8 mouse cellular contexts compared by ENCODE assay signal in the genomic region with DNA sequence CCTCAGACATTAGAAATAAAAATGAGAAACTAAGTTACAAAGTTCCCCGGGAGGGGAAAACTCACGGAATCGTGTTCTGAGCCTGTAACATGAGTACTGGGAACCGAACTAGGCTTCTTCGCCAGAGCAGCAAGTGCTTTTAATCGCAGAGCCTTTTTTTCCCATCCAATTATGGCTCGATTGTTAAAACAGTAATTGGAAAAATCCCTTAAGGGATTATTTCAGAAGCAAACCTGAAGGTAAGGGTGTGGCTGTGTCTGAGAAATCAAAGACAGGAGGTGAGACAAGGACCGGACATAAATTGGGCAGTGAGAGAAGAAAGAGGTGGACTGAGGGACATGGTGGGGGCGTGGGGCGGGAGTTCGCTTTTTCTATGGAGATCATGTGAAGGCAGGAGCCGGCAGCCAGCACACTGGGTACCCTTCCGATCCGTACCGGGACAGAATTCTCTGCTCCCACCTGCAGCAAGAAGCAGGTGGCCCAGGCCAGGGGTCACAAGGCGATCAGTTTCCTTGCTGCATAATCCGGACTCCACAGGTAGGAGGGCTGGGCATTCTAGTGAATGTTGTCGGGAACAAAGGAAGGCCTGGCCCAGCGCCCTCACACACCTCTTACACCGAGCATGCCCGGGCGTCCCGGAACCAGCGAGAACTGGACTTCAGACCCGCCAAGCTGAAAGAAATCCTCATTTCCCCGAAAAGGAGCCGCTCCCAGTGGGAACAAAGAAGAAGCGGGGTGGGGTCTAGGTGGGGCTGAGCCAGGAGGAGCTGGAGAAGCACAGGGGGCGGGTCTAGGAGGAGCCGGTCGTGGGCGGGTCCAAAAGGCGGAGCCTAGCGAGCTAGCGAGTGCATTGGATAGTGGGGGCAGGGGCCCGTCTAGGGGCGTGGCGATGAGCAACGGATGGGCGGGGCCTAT. TPM values are rescaled to one million over a fixed set of nuclear protein-coding genes. Genes with fewer than 3 reads are reported as not detected.
DNase-seq lines count a peak whose midpoint lies in the region; ATAC-seq and TF ChIP-seq lines count a peak whose summit lies in the region.

No protein-coding gene starts in this region.

- 4% methylated on average over 40 of the region's 40 CpGs for WGBS in heart, embryonic 11.5 days (ENCODE audit: insufficient replicate concordance)
- WGBS in kidney, embryonic 15.5 days, result 1% methylated on average over 40 of the region's 40 CpGs
- WGBS in limb, embryonic 15.5 days, result 1% methylated on average over 40 of the region's 40 CpGs
- 3% methylated on average over 40 of the region's 40 CpGs for WGBS in midbrain, postnatal 0 days

- H3K4me1 ChIP-seq in heart, embryonic 11.5 days (ENCODE audit: control insufficient read depth, insufficient read depth, low read length), result no peaks in the 10 kb centered on the region; the same call in 1 of the 2 replicates
- peaks cover 8% of the 10 kb centered on the region for H3K4me1 ChIP-seq in kidney, embryonic 15.5 days
- peaks cover 11% of the 10 kb centered on the region for H3K4me1 ChIP-seq in limb, embryonic 15.5 days
- H3K4me1 ChIP-seq in midbrain, postnatal 0 days (ENCODE audit: insufficient read depth, low read length), result no peaks in the 10 kb centered on the region

- DNase-seq in brain, embryonic 14.5 days (ENCODE audit: low read depth), result peak; percentile 98
- peak; percentile 97 for DNase-seq in midbrain, postnatal 0 days (ENCODE audit: low spot score)
- DNase-seq in spleen, postnatal 10 days (ENCODE audit: low spot score in 2 of 2), result peak; percentile 82 to 95

- H3K36me3 ChIP-seq in C2C12 (ENCODE audit: control insufficient read depth, insufficient read depth), result no peaks in the 10 kb centered on the region
- no peaks in the 10 kb centered on the region for H3K36me3 ChIP-seq in heart, embryonic 11.5 days (ENCODE audit: control insufficient read depth, insufficient read depth, low read length)
- H3K36me3 ChIP-seq in kidney, embryonic 15.5 days, result no peaks in the 10 kb centered on the region
- H3K36me3 ChIP-seq in limb, embryonic 15.5 days, result no peaks in the 10 kb centered on the region
- no peaks in the 10 kb centered on the region for H3K36me3 ChIP-seq in midbrain, postnatal 0 days (ENCODE audit: insufficient read depth, low read length)

- TF ChIP-seq POLR2A in brain, embryonic 14.5 days (IDR thresholded peaks at IDR 0.05; ENCODE audit: borderline replicate concordance, extremely low read depth, insufficient read depth, insufficient read length, poor library complexity, severe bottlenecking), result peak; percentile 38; the same call in 1 of the 2 replicates

- no peaks in the 10 kb centered on the region for H3K27me3 ChIP-seq in C2C12 (ENCODE audit: control insufficient read depth, insufficient read depth, insufficient read length)
- no peaks in the 10 kb centered on the region for H3K27me3 ChIP-seq in heart, embryonic 11.5 days (ENCODE audit: control insufficient read depth, insufficient read depth, low read length)
- no peaks in the 10 kb centered on the region; the same call in 1 of the 2 replicates for H3K27me3 ChIP-seq in kidney, embryonic 15.5 days
- no peaks in the 10 kb centered on the region for H3K27me3 ChIP-seq in limb, embryonic 15.5 days
- H3K27me3 ChIP-seq in midbrain, postnatal 0 days (ENCODE audit: insufficient read depth, low read length), result no peaks in the 10 kb centered on the region

- no peaks in the 10 kb centered on the region for H3K9me3 ChIP-seq in heart, embryonic 11.5 days (replicated peaks; ENCODE audit: control insufficient read depth, low read length)
- no peaks in the 10 kb centered on the region for H3K9me3 ChIP-seq in kidney, embryonic 15.5 days (replicated peaks)
- H3K9me3 ChIP-seq in limb, embryonic 15.5 days, result no peaks in the 10 kb centered on the region
- H3K9me3 ChIP-seq in midbrain, postnatal 0 days (ENCODE audit: low read length), result no peaks in the 10 kb centered on the region

- H3K79me2 ChIP-seq in C2C12 (ENCODE audit: control insufficient read depth, insufficient read depth), result no peaks in the 10 kb centered on the region

- H3K9ac ChIP-seq in heart, embryonic 11.5 days (ENCODE audit: low read depth, low read length), result peak overlapping the region; percentile 86
- peak overlapping the region; percentile 79 for H3K9ac ChIP-seq in kidney, embryonic 15.5 days
- H3K9ac ChIP-seq in limb, embryonic 15.5 days, result peak overlapping the region; percentile 41
- peak overlapping the region; percentile 74 for H3K9ac ChIP-seq in midbrain, postnatal 0 days (replicated peaks; ENCODE audit: low read length, poor library complexity, severe bottlenecking)

- no peaks in the 10 kb centered on the region for H3K79me3 ChIP-seq in C2C12 (ENCODE audit: low read depth)

- H3K4me2 ChIP-seq in heart, embryonic 11.5 days, result peak overlapping the region; percentile 80
- peak overlapping the region; percentile 87 for H3K4me2 ChIP-seq in kidney, embryonic 15.5 days
- H3K4me2 ChIP-seq in limb, embryonic 15.5 days, result peak overlapping the region; percentile 85
- peak overlapping the region; percentile 51 for H3K4me2 ChIP-seq in midbrain, postnatal 0 days (ENCODE audit: low read depth, low read length, poor library complexity, severe bottlenecking)

- H3K27ac ChIP-seq in heart, embryonic 11.5 days (ENCODE audit: low read depth, low read length), result peak overlapping the region; percentile 43; the same call in 1 of the 2 replicates
- peak overlapping the region; percentile 93 for H3K27ac ChIP-seq in kidney, embryonic 15.5 days
- peak overlapping the region; percentile 57 for H3K27ac ChIP-seq in limb, embryonic 15.5 days
- H3K27ac ChIP-seq in midbrain, postnatal 0 days (ENCODE audit: low read depth, low read length), result peak overlapping the region; percentile 73

- peak overlapping the region; percentile 80 for H3ac ChIP-seq in C2C12 (ENCODE audit: control insufficient read depth, insufficient read length, low read depth)

- peak overlapping the region; percentile 45 for H3K4me3 ChIP-seq in C2C12 (ENCODE audit: insufficient read depth, poor library complexity, severe bottlenecking)
- H3K4me3 ChIP-seq in heart, embryonic 11.5 days (ENCODE audit: low read depth, low read length), result peak overlapping the region; percentile 66
- H3K4me3 ChIP-seq in kidney, embryonic 15.5 days (replicated peaks), result peak overlapping the region; percentile 65
- peak overlapping the region; percentile 62 for H3K4me3 ChIP-seq in limb, embryonic 15.5 days
- H3K4me3 ChIP-seq in midbrain, postnatal 0 days (ENCODE audit: low read depth, low read length), result peak overlapping the region; percentile 45

- ATAC-seq in erythroblast, adult 5-6 weeks (replicated peaks; ENCODE audit: low FRiP score, poor library complexity, severe bottlenecking), result peak; percentile 90
- peak; percentile 97 for ATAC-seq in heart, embryonic 11.5 days (replicated peaks; ENCODE audit: insufficient number of reproducible peaks, low FRiP score, low TSS enrichment)
- ATAC-seq in kidney, embryonic 15.5 days (replicated peaks; ENCODE audit: low FRiP score), result peak; percentile 99
- ATAC-seq in limb, embryonic 15.5 days (ENCODE audit: insufficient number of reproducible peaks, low FRiP score, low TSS enrichment, low read depth), result peak; percentile 97
- peak; percentile 97 for ATAC-seq in midbrain, postnatal 0 days (ENCODE audit: low FRiP score)

- TF ChIP-seq CTCF in C2C12 (IDR thresholded peaks at IDR 0.05; ENCODE audit: control insufficient read depth, insufficient read depth, insufficient read length), result no peak
- no peak for TF ChIP-seq CTCF in brain, embryonic 14.5 days (IDR thresholded peaks at IDR 0.05; ENCODE audit: borderline replicate concordance, extremely low read depth, insufficient read depth, insufficient read length)
- no peak for TF ChIP-seq CTCF in midbrain, postnatal 0 days (IDR thresholded peaks at IDR 0.05)

TF ChIP-seq in C2C12, 6 proteins besides CTCF, POLR2A, EP300 and RAD21:
- no peak for TF ChIP-seq MYOG (IDR thresholded peaks at IDR 0.05; ENCODE audit: control insufficient read depth, extremely low read depth, insufficient read length)
- TF ChIP-seq MYOD1 (IDR thresholded peaks at IDR 0.05; ENCODE audit: control insufficient read depth, insufficient read length, low read depth), result no peak
- TF ChIP-seq FOSL1 (IDR thresholded peaks at IDR 0.05; ENCODE audit: insufficient read depth, low read length, poor library complexity, severe bottlenecking), result no peak
- no peak for TF ChIP-seq CEBPB (IDR thresholded peaks at IDR 0.05; ENCODE audit: low read depth)
- TF ChIP-seq USF1 (IDR thresholded peaks at IDR 0.05; ENCODE audit: low read depth), result no peak
- TF ChIP-seq MAX (IDR thresholded peaks at IDR 0.05), result no peak

RNA-seq across cellular contexts. Expression of a gene that starts 54.1 kb away (rescaled TPM):
- polyA plus RNA-seq in C2C12 (2012; fragmentation: generic; extraction: Trizol), result 36.9 TPM
- polyA plus RNA-seq in brain, embryonic 14.5 days (2012; rRNA removed), result 203 and 210 TPM in 2 replicates
- total RNA-seq in erythroblast, adult 5-6 weeks (2015; ENCODE audit: low replicate concordance), result not detected in 2 replicates
- total RNA-seq in erythroblast, adult 5-6 weeks (2017; ENCODE audit: low replicate concordance), result not detected in 2 replicates
- 1.5 and 1.9 TPM in 2 replicates for polyA plus RNA-seq in heart, embryonic 11.5 days (2014; fragmentation: Nextera tagmentation; extraction: Ambion mirVana)
- 2.0 and 2.4 TPM in 2 replicates for polyA plus RNA-seq in kidney, embryonic 15.5 days (2015; fragmentation: Nextera tagmentation; extraction: Ambion mirVana)
- polyA plus RNA-seq in limb, embryonic 15.5 days (2015; fragmentation: Nextera tagmentation; extraction: Ambion mirVana), result 0.79 and 0.97 TPM in 2 replicates
- 245 and 267 TPM in 2 replicates for total RNA-seq in midbrain, postnatal 0 days (2014; rRNA removed)
- polyA plus RNA-seq in midbrain, postnatal 0 days (2015; fragmentation: Nextera tagmentation; extraction: Ambion mirVana), result 8.2 and 10.2 TPM in 2 replicates

Comparison
In these comparisons a context has a peak if more than half of its experiments do, and no peak if none do; other contexts are left out.
1. Peak in every context shown above with its lines: DNase-seq, ATAC-seq, H3K4me3 ChIP-seq and H3K27ac ChIP-seq.
2. H3K27ac ChIP-seq: peak in every context shown above with its lines; median percentile 93 in kidney, embryonic 15.5 days; 73 in midbrain, postnatal 0 days; 57 in limb, embryonic 15.5 days; 43 in heart, embryonic 11.5 days.